Mouse (Mus musculus): ENCODE data around the gene Oas1e.

- TF ChIP-seq CTCF (IDR thresholded peaks at IDR 0.05; ENCODE audit: low read depth, low read length): no peak
- no peak for TF ChIP-seq POLR2A (IDR thresholded peaks at IDR 0.05; ENCODE audit: borderline replicate concordance, low read depth, low read length)
These were observed 48.9 kb downstream of the Oas1e start for GRCm38 (mm10) chr5:120746451-120746850.
